Mouse (Mus musculus) B cell, adult 2 months (primary cell): ENCODE measurements around the gene Nol3.
"Not testable (repeated sequence)": the region's sequence is repeated elsewhere in the genome, so short reads cannot be mapped to it uniquely, and the experiment has no call there.

ENCODE experiments used
- DNase-seq, 2 experiments: peaks; one replicate each; pipeline ENCODE4 v3.0.0; 2022

Gene Nol3

DNA sequence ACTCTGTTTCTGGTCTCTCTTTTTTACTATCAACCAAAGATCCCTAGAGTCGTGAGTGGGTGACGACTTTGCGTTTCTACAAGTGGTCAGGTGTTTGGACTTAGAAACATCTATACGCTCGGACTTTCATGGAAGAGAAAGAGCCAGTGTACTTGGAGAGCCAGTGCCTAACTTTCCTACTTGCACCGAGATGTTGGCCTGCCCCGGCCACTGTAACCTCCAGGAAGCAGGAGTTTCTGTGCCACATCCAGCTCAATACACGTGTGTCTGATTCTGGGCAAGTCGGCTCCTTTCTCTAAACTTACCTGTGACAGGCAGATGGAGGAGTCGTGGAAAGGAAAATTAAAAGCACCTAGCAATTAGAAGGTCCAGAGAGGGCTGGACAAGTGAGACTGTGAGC is at the start of gene Nol3:
TSS of gene Nol3 (plus strand) at position 301 of the 400 bp plus-strand sequence.
- DNase-seq, result no peak

- no peak for DNase-seq
These were observed 44.2 kb upstream of the Nol3 start for GRCm38 (mm10) chr8:105231503-105232320.

DNA sequence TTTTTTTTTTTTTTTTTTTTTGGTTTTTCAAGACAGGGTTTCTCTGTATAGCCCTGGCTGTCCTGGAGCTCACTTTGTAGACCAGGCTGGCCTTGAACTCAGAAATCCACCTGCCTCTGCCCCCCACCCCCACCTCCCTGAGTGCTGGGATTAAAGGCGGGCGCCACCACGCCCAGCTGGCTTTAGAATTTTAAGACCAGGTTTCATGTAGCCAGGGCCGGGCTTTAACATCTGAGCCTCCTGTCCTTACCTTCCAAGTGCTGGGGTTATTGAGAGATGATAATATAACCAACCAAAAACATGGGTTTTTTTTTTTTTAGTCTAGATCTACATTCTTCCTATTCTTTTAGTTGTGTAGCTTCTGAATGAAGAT is 43.6 kb upstream of the Nol3 start:
- DNase-seq, result not testable (repeated sequence)

GRCm38 (mm10) chr8:105233126-105233935 is 42.6 kb upstream of the Nol3 start:
- no peak for DNase-seq

DNA sequence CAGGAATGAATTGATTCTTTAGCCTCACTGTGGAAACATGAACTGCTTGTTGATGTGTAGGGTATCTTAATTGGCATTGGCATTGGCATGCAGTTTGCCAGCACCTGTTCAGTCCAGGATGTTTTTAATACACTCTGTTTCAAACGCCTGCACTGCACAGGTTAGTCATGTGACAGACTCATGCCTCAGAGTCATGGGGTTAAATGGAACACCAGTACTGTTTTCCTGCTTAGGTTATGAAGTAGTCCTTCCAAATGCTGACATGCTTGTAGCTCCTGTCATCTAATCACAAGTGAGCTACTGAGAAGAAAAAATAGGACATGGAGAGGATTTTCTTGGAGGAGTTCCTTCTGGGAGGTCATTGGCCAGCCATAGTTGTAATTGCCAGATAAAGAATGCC is 40.7 kb upstream of the Nol3 start:
- no peak for DNase-seq

DNA sequence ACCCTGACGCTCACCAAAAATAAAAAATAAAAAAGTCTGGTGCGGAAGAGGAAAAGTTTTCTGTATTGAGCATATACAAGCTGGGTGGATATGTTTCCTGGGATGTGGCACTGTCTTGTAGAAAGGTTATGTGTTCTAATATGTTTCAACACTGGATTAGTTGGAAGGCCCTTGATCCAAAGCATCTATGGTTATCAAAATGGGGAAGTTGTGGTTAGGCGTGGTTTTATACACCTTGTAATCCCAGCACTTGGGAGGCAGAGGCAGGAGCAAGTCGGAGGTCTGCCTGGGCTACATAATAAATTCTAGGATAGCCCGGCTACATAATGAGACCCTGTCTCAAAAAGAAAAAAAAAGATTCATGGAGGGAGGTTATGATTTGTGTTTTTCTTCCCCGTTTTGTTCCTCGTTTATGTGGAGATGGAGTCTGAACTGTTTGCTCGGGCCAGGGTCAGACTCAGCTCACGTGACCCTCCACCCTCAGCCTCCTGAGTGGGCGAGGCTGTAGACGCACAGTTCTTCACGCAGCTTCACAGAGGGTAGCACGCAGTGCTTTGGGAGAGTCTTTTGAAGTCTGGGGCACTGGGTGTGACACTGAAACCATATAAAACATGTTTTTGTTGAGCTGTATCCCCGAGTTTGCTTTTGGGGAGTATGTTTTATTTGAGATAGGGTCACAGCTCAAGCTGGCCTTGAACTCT is 38.3 kb upstream of the Nol3 start:
- no peak for DNase-seq

GRCm38 (mm10) chr8:105241016-105241415 is 34.9 kb upstream of the Nol3 start:
- DNase-seq, result no peak

- no peak for DNase-seq
These were observed 24.0 kb upstream of the Nol3 start for GRCm38 (mm10) chr8:105251954-105252353.

GRCm38 (mm10) chr8:105252680-105253537 is 23.0 kb upstream of the Nol3 start:
- DNase-seq, result no peak

DNA sequence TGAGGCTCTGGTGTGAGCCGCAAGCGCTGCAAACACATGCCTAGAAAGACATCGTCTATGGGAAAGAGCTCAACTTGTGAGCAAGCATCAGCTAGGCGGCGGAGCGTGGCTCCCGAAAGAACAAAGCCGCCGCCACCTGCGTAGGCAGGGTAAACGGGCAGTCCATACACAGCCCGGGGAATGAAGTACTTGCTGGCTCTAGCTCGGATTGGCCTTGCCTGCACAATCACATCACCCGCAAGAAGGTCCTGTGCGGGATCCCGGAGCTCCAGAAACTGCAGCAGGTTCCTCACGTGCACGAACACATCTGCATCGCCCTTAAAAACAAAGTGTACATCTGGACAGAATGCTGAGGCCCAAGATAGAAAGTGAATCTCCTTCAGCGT is 22.2 kb upstream of the Nol3 start:
- DNase-seq, result no peak

DNA sequence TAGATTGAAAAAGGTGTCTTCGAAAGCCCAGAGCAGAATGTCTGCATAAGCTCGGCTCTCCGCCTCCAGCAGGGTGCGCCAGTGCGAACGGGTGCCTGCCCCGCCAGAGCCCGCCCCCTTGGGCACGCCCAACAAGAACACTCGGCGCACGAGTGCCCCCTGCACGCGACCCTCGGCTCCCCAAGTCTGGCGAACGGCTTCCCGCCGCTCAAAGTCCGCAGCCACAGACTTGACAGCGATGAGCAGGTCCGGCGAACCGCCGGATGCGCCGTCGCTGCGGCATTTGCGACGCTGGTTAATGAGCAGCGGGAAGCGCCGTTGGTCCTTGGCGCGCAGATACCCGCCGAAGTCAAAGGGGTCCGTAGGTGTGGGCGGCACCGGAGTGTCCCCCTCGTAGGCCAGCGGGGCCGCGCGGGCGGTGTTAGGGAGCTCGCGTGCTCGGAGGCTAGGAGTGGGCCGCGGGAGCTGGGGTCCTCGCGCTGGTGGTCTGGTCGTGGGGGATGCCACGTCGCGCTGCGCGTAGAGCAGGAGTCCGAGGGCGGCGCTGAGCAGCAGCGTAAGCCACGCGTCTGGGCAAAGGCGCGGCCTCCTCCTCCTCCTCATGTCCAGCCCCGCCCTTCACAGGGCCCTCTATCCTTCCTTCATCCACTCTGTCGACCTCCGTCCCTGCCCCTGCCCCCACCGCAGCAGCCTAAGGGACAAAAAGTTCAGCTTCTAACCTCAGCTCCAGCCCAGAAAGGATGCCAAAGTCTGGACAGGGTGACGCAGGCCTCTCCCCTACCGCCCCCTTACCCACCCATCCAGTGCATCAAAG is 21.6 kb upstream of the Nol3 start:
- DNase-seq, result peak; percentile 93

- peak; percentile 30 for DNase-seq
These were observed 21.0 kb upstream of the Nol3 start, which contains the start of gene B3gnt9 for GRCm38 (mm10) chr8:105254966-105255350. Gene B3gnt9 (minus strand): TSS chr8:105255153.

DNA sequence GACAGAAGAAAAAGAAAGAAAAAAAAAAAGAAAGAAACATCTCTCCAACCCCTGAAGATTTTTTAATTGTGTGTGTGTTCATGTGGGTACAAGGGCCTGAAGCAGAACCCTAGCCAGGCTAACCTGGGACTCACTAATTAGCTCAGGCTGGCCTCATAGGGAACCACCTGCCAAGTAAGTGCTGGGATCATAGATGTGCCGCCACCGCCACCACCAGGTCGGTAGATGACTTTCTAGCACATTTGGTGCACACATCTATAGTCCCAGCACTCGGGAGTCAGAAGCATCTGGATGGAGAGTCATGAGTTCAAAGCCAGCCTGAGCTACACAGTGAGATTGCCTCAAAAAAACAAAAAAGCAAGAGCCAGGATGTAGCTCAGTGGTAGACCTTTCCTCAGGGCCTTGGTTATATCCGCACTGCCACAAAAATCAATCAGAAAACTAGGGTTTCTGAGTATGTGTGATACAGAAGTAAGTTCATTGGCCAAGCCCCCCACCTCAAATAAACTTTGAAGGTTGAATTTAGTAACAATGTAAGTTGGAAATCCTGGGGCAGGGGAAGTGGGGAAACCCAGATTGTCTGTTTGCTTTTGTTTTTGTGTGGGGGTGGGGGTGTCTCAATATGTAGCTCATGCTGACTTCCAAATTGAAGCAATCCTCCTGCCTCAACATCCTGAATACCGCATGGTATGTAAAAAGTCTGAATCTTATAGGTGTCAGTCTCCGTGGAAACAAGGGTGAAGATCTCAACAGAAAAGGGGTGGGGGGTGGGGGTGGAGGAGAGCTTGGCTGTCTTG is 18.4 kb upstream of the Nol3 start:
- no peak for DNase-seq

DNA sequence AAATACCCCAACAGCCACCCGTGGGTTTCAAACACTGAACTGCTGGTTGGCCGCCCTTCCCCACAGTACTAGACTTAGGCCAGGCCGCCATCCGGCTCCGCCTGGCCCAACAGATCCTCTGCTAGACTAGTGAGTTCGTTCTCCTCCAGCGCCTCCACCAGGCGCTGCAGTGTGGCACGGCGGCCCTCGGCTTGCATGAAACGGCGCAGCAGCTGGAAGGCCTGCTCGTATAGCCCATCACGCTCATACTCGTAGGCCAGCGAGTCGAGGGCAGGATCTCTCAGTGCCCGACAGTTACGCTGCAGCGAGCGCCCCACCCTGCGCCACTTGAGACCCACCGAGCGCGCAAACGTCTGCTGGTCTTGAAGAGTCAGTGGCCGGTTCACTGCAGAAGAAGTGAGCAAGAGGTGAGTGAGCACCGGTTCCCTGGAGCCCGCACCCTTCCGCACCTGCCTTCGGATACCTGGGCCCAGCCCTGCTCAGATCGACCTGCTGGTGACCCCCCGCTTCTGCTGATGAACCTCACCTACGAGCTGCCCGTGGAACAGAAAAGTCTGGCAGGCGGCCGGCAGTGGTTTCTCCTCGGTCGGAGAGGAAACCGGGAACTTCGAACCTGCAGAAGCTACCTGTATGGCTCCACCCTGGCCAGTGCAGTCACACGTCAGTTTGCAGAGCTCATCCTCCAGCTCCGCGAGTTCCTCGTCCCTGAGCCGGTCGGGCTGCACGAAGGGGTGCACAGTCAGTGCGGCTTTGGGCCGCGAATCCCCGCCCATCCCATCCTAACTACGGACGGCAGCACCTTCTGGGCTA is 16.8 kb upstream of the Nol3 start:
- DNase-seq, result no peak

DNA sequence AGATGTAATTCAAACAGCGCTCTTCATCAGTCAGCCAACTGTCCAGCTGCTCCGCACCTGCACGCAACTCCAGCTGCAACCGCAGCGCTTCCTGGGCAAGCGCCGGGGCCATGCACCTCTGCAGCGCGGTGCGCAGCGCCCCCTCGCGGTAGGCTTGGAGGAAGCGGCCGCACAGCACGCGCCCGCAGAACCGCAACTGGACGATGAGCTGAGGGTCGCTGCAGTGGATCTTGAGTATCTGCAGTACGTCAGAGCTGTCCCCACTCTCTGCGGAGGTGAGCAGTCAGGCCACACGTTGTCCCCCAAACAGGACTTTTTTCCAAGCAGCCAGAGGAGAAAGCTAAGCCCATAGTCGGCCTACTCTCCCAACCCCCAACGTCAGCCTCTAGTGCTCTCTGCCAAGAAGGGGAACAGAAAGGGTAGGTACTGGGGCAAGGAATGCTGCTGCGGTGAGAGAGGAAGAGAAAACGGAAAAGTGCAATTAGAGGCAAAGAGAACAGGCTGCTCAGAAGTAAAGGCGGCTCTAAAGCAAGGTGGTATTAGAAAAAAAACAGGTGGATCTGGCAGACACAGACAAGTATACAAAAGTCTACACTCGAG is 16.1 kb upstream of the Nol3 start:
- peak; percentile 83 to 88 for DNase-seq

- DNase-seq, result no peak
These were observed 15.4 kb upstream of the Nol3 start for GRCm38 (mm10) chr8:105260371-105261099.

- no peak for DNase-seq
These were observed 14.5 kb upstream of the Nol3 start for GRCm38 (mm10) chr8:105261326-105261980.
